Mouse (Mus musculus): ENCODE measurements around the gene Sema5a.

GRCm38 (mm10) chr15:32243096-32243785 lies 1.4 kb upstream of the Sema5a start:
- no peak for TF ChIP-seq CTCF (IDR thresholded peaks at IDR 0.05; ENCODE audit: borderline replicate concordance, control insufficient read depth, extremely low read depth, insufficient read depth, low read length, poor library complexity)
- no peak for TF ChIP-seq POLR2A (IDR thresholded peaks at IDR 0.05; ENCODE audit: control insufficient read depth, extremely low read depth, insufficient read depth, low read length, poor library complexity)
